Mouse (Mus musculus) gastrocnemius, postnatal 36 days (tissue): ENCODE measurements around the gene Olfr263. TPM values are rescaled to one million over a fixed set of nuclear protein-coding genes. Genes with fewer than 3 reads are reported as not detected.
"Not testable (repeated sequence)": the region's sequence is repeated elsewhere in the genome, so short reads cannot be mapped to it uniquely, and the experiment has no call there.

ENCODE experiments used
- DNase-seq, 2 experiments: peaks; one replicate each; pipeline ENCODE4 v3.0.0; 2022
- intact Hi-C: fragments of 180-260 bp; cut with DNase I; formaldehyde crosslinking; loops from one replicate; pipeline ENCODE4 v1.15.1; 2025
- long read RNA-seq, 2 experiments: library from polyadenylated mRNA; stranded (forward); transcript quantifications; one replicate each; pipeline ENCODE4 v2.0.0; 2021
- total RNA-seq, 2 experiments: library from RNA; stranded (reverse); gene quantifications; 2 replicates each; pipeline ENCODE4 v1.2.3; 2021

Olfr263 gene
- not detected for total RNA-seq
- long read RNA-seq, experiment 1: 0 reads
- long read RNA-seq, experiment 2: 0 reads

GRCm38 (mm10) chr13:21129339-21129738, at the start of gene Olfr263:
Olfr263 (plus strand) TSS chr13:21129639.
- DNase-seq, intact Hi-C loops: not testable (repeated sequence)

- no peak for DNase-seq
- intact Hi-C loops: no loop called here
Observed at GRCm38 (mm10) chr13:21082686-21083085, 46.8 kb upstream of the Olfr263 start.

GRCm38 (mm10) chr13:21109759-21110158, 19.7 kb upstream of the Olfr263 start:
- intact Hi-C loops: no loop called here

GRCm38 (mm10) chr13:21110441-21110840, 19.0 kb upstream of the Olfr263 start:
- intact Hi-C loops: no loop called here
- DNase-seq: no peak

More at GRCm38 (mm10) chr13:21109759-21110158, 19.7 kb upstream of the Olfr263 start:
- DNase-seq: no peak

- intact Hi-C loops, DNase-seq: not testable (repeated sequence)
Observed at GRCm38 (mm10) chr13:21111183-21111582, 18.3 kb upstream of the Olfr263 start, which contains the start of gene Olfr1369-ps1. Olfr1369-ps1 (plus strand) TSS chr13:21111483.

GRCm38 (mm10) chr13:21114121-21114520, 15.3 kb upstream of the Olfr263 start:
- intact Hi-C loops: no loop called here
- DNase-seq: no peak

GRCm38 (mm10) chr13:21142421-21142820, 13.0 kb downstream of the Olfr263 start:
- DNase-seq: no peak
- intact Hi-C loops: no loop called here

- DNase-seq: no peak
- intact Hi-C loops: no loop called here
Observed at GRCm38 (mm10) chr13:21145767-21146166, 16.3 kb downstream of the Olfr263 start, which contains the start of gene Olfr1368. Olfr1368 (minus strand) TSS chr13:21145867.

- intact Hi-C loops: loop anchor here (5.0 to 10.0 kb wide), 3 partner anchors 211 to 841 kb away; no protein-coding TSS in a partner anchor
- no peak for DNase-seq
Observed at GRCm38 (mm10) chr13:21155888-21156287, 26.4 kb downstream of the Olfr263 start.

GRCm38 (mm10) chr13:21158071-21158470, 28.6 kb downstream of the Olfr263 start:
- intact Hi-C loops: loop anchor here (5.0 to 10.0 kb wide), 3 partner anchors 213 to 843 kb away; no protein-coding TSS in a partner anchor

GRCm38 (mm10) chr13:21158785-21159474, 29.5 kb downstream of the Olfr263 start:
- peak; percentile 68 to 81 for DNase-seq
- intact Hi-C loops: loop anchor here (5.0 to 10.0 kb wide), 3 partner anchors 214 to 844 kb away; no protein-coding TSS in a partner anchor

More at GRCm38 (mm10) chr13:21158071-21158470, 28.6 kb downstream of the Olfr263 start:
- no peak for DNase-seq

GRCm38 (mm10) chr13:21159475-21159819, 30.0 kb downstream of the Olfr263 start:
- DNase-seq: no peak
- intact Hi-C loops: loop anchor here (5.0 to 10.0 kb wide), 3 partner anchors 215 to 845 kb away; no protein-coding TSS in a partner anchor

- no peak for DNase-seq
Observed at GRCm38 (mm10) chr13:21160041-21160511, 30.6 kb downstream of the Olfr263 start.

GRCm38 (mm10) chr13:21160657-21161590, 31.5 kb downstream of the Olfr263 start:
- DNase-seq: peak; percentile 84 to 92
- intact Hi-C loops: loop anchor here (5.0 kb wide), 2 partner anchors 71 to 866 kb away; no protein-coding TSS in a partner anchor

More at GRCm38 (mm10) chr13:21160041-21160511, 30.6 kb downstream of the Olfr263 start:
- intact Hi-C loops: loop anchor here (5.0 kb wide), 2 partner anchors 72 to 867 kb away; no protein-coding TSS in a partner anchor

GRCm38 (mm10) chr13:21161591-21161990, 32.2 kb downstream of the Olfr263 start:
- intact Hi-C loops: loop anchor here (5.0 kb wide), 2 partner anchors 71 to 866 kb away; no protein-coding TSS in a partner anchor
- DNase-seq: no peak

- intact Hi-C loops: loop anchor here (5.0 kb wide), 2 partner anchors 70 to 865 kb away; no protein-coding TSS in a partner anchor
- no peak for DNase-seq
Observed at GRCm38 (mm10) chr13:21162591-21162990, 33.2 kb downstream of the Olfr263 start.

- DNase-seq: peak; percentile 37 to 41
- intact Hi-C loops: loop anchor here (5.0 kb wide), 2 partner anchors 35 to 110 kb away; no protein-coding TSS in a partner anchor
Observed at GRCm38 (mm10) chr13:21166936-21167909, 37.8 kb downstream of the Olfr263 start.

- intact Hi-C loops: loop anchor here (5.0 kb wide), 2 partner anchors 34 to 109 kb away; no protein-coding TSS in a partner anchor
- DNase-seq: no peak
Observed at GRCm38 (mm10) chr13:21167910-21168300, 38.5 kb downstream of the Olfr263 start.
